Mouse (Mus musculus) ES-E14 (cell line): Measurements from ENCODE around the gene Map2k6.
A peak's percentile ranks its signal among the peaks of the same experiment; 100 is the strongest.

Experiments used
- CHD2 ChIP-seq: IDR thresholded peaks from 2 replicates; pipeline ENCODE4 v1.6.1; 2014; ENCODE audit warnings: mild to moderate bottlenecking, low read depth, low read length, inconsistent platforms
- MAFK ChIP-seq: IDR thresholded peaks from 2 replicates; pipeline ENCODE4 v1.6.1; 2014; ENCODE audit warnings: mild to moderate bottlenecking, low read depth, low read length, inconsistent platforms; ENCODE audit not compliant: insufficient read depth
- ZNF384 ChIP-seq: IDR thresholded peaks from 2 replicates; pipeline ENCODE4 v1.6.1; 2012; ENCODE audit warnings: low read depth, low read length, inconsistent platforms

DNA sequence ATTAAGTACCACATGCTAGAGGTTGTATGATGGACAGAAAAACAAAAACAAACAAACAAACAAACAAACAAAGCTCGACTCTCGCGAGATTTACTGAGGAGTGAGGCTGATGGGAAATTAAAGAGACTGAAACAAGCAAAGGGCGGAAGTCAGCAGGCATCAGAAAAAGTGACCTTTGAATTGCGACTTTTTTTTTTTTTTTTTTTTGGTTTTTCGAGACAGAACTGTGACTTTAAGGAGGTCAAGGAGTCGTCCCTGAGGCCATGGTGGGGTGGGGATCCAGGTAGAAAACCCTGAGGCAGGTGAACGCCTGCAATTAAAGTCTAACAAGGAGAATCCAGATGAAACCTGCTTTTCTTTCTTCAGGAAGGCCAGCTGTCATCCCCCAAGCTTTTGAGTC lies 27.1 kb upstream of the Map2k6 start:
- TF ChIP-seq CHD2: peak; percentile 88
- no peak for TF ChIP-seq MAFK
- TF ChIP-seq ZNF384: peak; percentile 71; the same call in 1 of the 2 replicates
